ENCODE assay signal across 10 mouse cellular contexts in genomic region chr19:42034146-42034775, GRCm38 (mm10). TPM values are rescaled to one million over a fixed set of nuclear protein-coding genes. Genes with fewer than 3 reads are reported as not detected.
DNase-seq lines count a peak whose midpoint lies in the region; ATAC-seq and TF ChIP-seq lines count a peak whose summit lies in the region.
"Had no signal": no experiment of that assay in that cellular context is flagged by ENCODE, and none has a peak within 500 bp of the region (broad histone marks: within the 10 kb centered on the region; RNA-seq: fewer than 3 reads in every experiment).

No protein-coding gene starts in this region.

- 0 out of 2 replicates have a peak overlapping the region, but pooled peaks have one; percentile 4 for H3K27ac ChIP-seq in heart, embryonic 13.5 days (replicated peaks)
- no peak overlapping the region for H3K27ac ChIP-seq in midbrain, embryonic 11.5 days (ENCODE audit: low read depth, low read length)
- H3K27ac ChIP-seq in midbrain, embryonic 14.5 days (replicated peaks; ENCODE audit: low read depth, low read length), result no peak overlapping the region
- H3K27ac ChIP-seq in embryonic fibroblast, embryonic 13.5 days (ENCODE audit: insufficient read depth, low read length), result peak overlapping the region; percentile 19; the same call in 1 of the 2 replicates
- H3K27ac ChIP-seq in limb, embryonic 15.5 days, result peak overlapping the region; percentile 67

- H3K4me1 ChIP-seq in heart, embryonic 13.5 days, result peaks cover 24% of the 10 kb centered on the region
- no peaks in the 10 kb centered on the region for H3K4me1 ChIP-seq in midbrain, embryonic 11.5 days (ENCODE audit: control insufficient read depth, insufficient read depth, low read length)
- H3K4me1 ChIP-seq in midbrain, embryonic 14.5 days (ENCODE audit: control insufficient read depth, insufficient read depth, low read length), result no peaks in the 10 kb centered on the region
- peaks cover 7% of the 10 kb centered on the region for H3K4me1 ChIP-seq in embryonic fibroblast, embryonic 13.5 days (ENCODE audit: control insufficient read depth, insufficient read depth, low read length)
- peaks cover 25% of the 10 kb centered on the region for H3K4me1 ChIP-seq in limb, embryonic 15.5 days

- H3K4me3 ChIP-seq in heart, embryonic 13.5 days, result no peak overlapping the region
- no peak overlapping the region for H3K4me3 ChIP-seq in midbrain, embryonic 11.5 days (ENCODE audit: low read depth, low read length)
- no peak overlapping the region for H3K4me3 ChIP-seq in midbrain, embryonic 14.5 days (replicated peaks; ENCODE audit: low read depth, low read length)
- no peak overlapping the region for H3K4me3 ChIP-seq in embryonic fibroblast, embryonic 13.5 days (ENCODE audit: insufficient read depth, low read length)
- H3K4me3 ChIP-seq in limb, embryonic 15.5 days, result no peak overlapping the region
- H3K4me3 ChIP-seq: megakaryocyte, embryonic 14.5 days had no signal

- no peak overlapping the region for H3K9ac ChIP-seq in heart, embryonic 13.5 days
- H3K9ac ChIP-seq in midbrain, embryonic 11.5 days (ENCODE audit: low read length), result no peak overlapping the region
- no peak overlapping the region for H3K9ac ChIP-seq in midbrain, embryonic 14.5 days (replicated peaks; ENCODE audit: low read length)
- H3K9ac ChIP-seq in limb, embryonic 15.5 days, result no peak overlapping the region

- H3K4me2 ChIP-seq in heart, embryonic 13.5 days, result no peak overlapping the region
- no peak overlapping the region for H3K4me2 ChIP-seq in midbrain, embryonic 11.5 days
- H3K4me2 ChIP-seq in midbrain, embryonic 14.5 days (ENCODE audit: low read length), result no peak overlapping the region
- H3K4me2 ChIP-seq in limb, embryonic 15.5 days, result no peak overlapping the region

- peaks cover 7% of the 10 kb centered on the region; the same call in 1 of the 2 replicates for H3K27me3 ChIP-seq in heart, embryonic 13.5 days (replicated peaks)
- no peaks in the 10 kb centered on the region for H3K27me3 ChIP-seq in midbrain, embryonic 11.5 days (ENCODE audit: control insufficient read depth, insufficient read depth, low read length)
- no peaks in the 10 kb centered on the region for H3K27me3 ChIP-seq in midbrain, embryonic 14.5 days (ENCODE audit: control insufficient read depth, insufficient read depth, low read length)
- H3K27me3 ChIP-seq in limb, embryonic 15.5 days, result no peaks in the 10 kb centered on the region

- no peak for TF ChIP-seq POLR2A in embryonic fibroblast, embryonic 13.5 days (IDR thresholded peaks at IDR 0.05; ENCODE audit: low read depth, low read length)

- DNase-seq in heart, postnatal 4 days, result no peak
- DNase-seq in midbrain, embryonic 11.5 days (ENCODE audit: low spot score, missing footprints), result peak; percentile 53
- DNase-seq in midbrain, embryonic 14.5 days, result no peak
- DNase-seq in urinary bladder, postnatal 25 days (ENCODE audit: low spot score), result no peak
- DNase-seq: kidney, postnatal 10 days had no signal

- H3K36me3 ChIP-seq in heart, embryonic 13.5 days, result peaks cover 27% of the 10 kb centered on the region
- no peaks in the 10 kb centered on the region for H3K36me3 ChIP-seq in midbrain, embryonic 11.5 days (ENCODE audit: control insufficient read depth, insufficient read depth, low read length)
- H3K36me3 ChIP-seq in midbrain, embryonic 14.5 days (ENCODE audit: control insufficient read depth, insufficient read depth, low read length), result no peaks in the 10 kb centered on the region
- peaks cover 14% of the 10 kb centered on the region for H3K36me3 ChIP-seq in limb, embryonic 15.5 days

- TF ChIP-seq CTCF in embryonic fibroblast, embryonic 13.5 days (IDR thresholded peaks at IDR 0.05; ENCODE audit: borderline replicate concordance, insufficient read depth, low read length), result no peak

- H3K9me3 ChIP-seq in heart, embryonic 13.5 days, result no peaks in the 10 kb centered on the region
- no peaks in the 10 kb centered on the region for H3K9me3 ChIP-seq in midbrain, embryonic 11.5 days (ENCODE audit: control insufficient read depth, low read length)
- H3K9me3 ChIP-seq in midbrain, embryonic 14.5 days (ENCODE audit: control insufficient read depth, low read length), result no peaks in the 10 kb centered on the region
- no peaks in the 10 kb centered on the region for H3K9me3 ChIP-seq in limb, embryonic 15.5 days
- H3K9me3 ChIP-seq: megakaryocyte, embryonic 14.5 days had no signal

- no peak for ATAC-seq in heart, embryonic 13.5 days (ENCODE audit: extremely low read depth, insufficient number of reproducible peaks, low FRiP score, low TSS enrichment)
- no peak for ATAC-seq in midbrain, embryonic 11.5 days (ENCODE audit: low FRiP score)
- ATAC-seq in midbrain, embryonic 14.5 days (ENCODE audit: low FRiP score, low TSS enrichment), result no peak
- ATAC-seq in limb, embryonic 15.5 days (ENCODE audit: insufficient number of reproducible peaks, low FRiP score, low TSS enrichment, low read depth), result no peak

- WGBS in heart, embryonic 13.5 days, result 64% methylated on average over 9 of the region's 9 CpGs
- WGBS in midbrain, embryonic 11.5 days, result 77% methylated on average over 9 of the region's 9 CpGs
- 84% methylated on average over 9 of the region's 9 CpGs for WGBS in midbrain, embryonic 14.5 days
- 44% methylated on average over 9 of the region's 9 CpGs for WGBS in limb, embryonic 15.5 days

RNA-seq across cellular contexts. Expression of gene Ankrd2, which starts 1.5 kb away (rescaled TPM):
- polyA plus RNA-seq in heart, embryonic 13.5 days (2015; fragmentation: Nextera tagmentation; extraction: Ambion mirVana), result not detected in 2 replicates
- under 1 TPM in 1 of 2 experiments, not detected in 1; 0.25 TPM for total RNA-seq in heart, postnatal 4 days (2021)
- polyA plus RNA-seq in midbrain, embryonic 11.5 days (2014; fragmentation: Nextera tagmentation; extraction: Ambion mirVana), result not detected in 2 replicates
- polyA plus RNA-seq in midbrain, embryonic 14.5 days (2014; fragmentation: Nextera tagmentation; extraction: Ambion mirVana), result 0.45 and 1.00 TPM in 2 replicates
- polyA plus RNA-seq in embryonic fibroblast, embryonic 13.5 days (2011; ENCODE audit: insufficient read length, low read depth, missing spikeins), result not detected in 2 replicates
- 0.72 and 3.0 TPM in 2 replicates for polyA plus RNA-seq in limb, embryonic 15.5 days (2015; fragmentation: Nextera tagmentation; extraction: Ambion mirVana)

RNA-seq across cellular contexts. Expression of gene Hoga1, which starts 11.1 kb away (rescaled TPM):
- 0.44 and 1.4 TPM in 2 replicates for polyA plus RNA-seq in heart, embryonic 13.5 days (2015; fragmentation: Nextera tagmentation; extraction: Ambion mirVana)
- total RNA-seq in heart, postnatal 4 days (2021), result 1 to 10 TPM; 2.5 to 2.8 TPM
- 0.80 and 1.2 TPM in 2 replicates for polyA plus RNA-seq in midbrain, embryonic 11.5 days (2014; fragmentation: Nextera tagmentation; extraction: Ambion mirVana)
- polyA plus RNA-seq in midbrain, embryonic 14.5 days (2014; fragmentation: Nextera tagmentation; extraction: Ambion mirVana), result 0.94 and 1.3 TPM in 2 replicates
- polyA plus RNA-seq in embryonic fibroblast, embryonic 13.5 days (2011; ENCODE audit: insufficient read length, low read depth, missing spikeins), result 1.3 and 1.7 TPM in 2 replicates
- 1.0 and 1.8 TPM in 2 replicates for polyA plus RNA-seq in limb, embryonic 15.5 days (2015; fragmentation: Nextera tagmentation; extraction: Ambion mirVana)

RNA-seq across cellular contexts. Expression of gene 4933411K16Rik, which starts 17.8 kb away (rescaled TPM):
- polyA plus RNA-seq in heart, embryonic 13.5 days (2015; fragmentation: Nextera tagmentation; extraction: Ambion mirVana), result not detected in 2 replicates
- total RNA-seq in heart, postnatal 4 days (2021), result under 1 TPM; 0.26 to 0.50 TPM
- polyA plus RNA-seq in midbrain, embryonic 11.5 days (2014; fragmentation: Nextera tagmentation; extraction: Ambion mirVana), result 0.10 TPM in 1 of 2 replicates, not detected in the other
- not detected in 2 replicates for polyA plus RNA-seq in midbrain, embryonic 14.5 days (2014; fragmentation: Nextera tagmentation; extraction: Ambion mirVana)
- 0.51 TPM in 1 of 2 replicates, not detected in the other for polyA plus RNA-seq in embryonic fibroblast, embryonic 13.5 days (2011; ENCODE audit: insufficient read length, low read depth, missing spikeins)
- not detected in 2 replicates for polyA plus RNA-seq in limb, embryonic 15.5 days (2015; fragmentation: Nextera tagmentation; extraction: Ambion mirVana)
- polyA plus RNA-seq: stomach, embryonic 16.5 days had no signal

RNA-seq across cellular contexts. Expression of gene Morn4, which starts 51.9 kb away (rescaled TPM):
- polyA plus RNA-seq in heart, embryonic 13.5 days (2015; fragmentation: Nextera tagmentation; extraction: Ambion mirVana), result 15.2 and 15.3 TPM in 2 replicates
- 10 to 100 TPM in 1 of 2 experiments, 1 to 10 TPM in 1; 8.8 to 10.6 TPM for total RNA-seq in heart, postnatal 4 days (2021)
- polyA plus RNA-seq in midbrain, embryonic 11.5 days (2014; fragmentation: Nextera tagmentation; extraction: Ambion mirVana), result 65.1 and 65.6 TPM in 2 replicates
- polyA plus RNA-seq in midbrain, embryonic 14.5 days (2014; fragmentation: Nextera tagmentation; extraction: Ambion mirVana), result 144 and 145 TPM in 2 replicates
- 8.2 and 9.6 TPM in 2 replicates for polyA plus RNA-seq in embryonic fibroblast, embryonic 13.5 days (2011; ENCODE audit: insufficient read length, low read depth, missing spikeins)
- polyA plus RNA-seq in limb, embryonic 15.5 days (2015; fragmentation: Nextera tagmentation; extraction: Ambion mirVana), result 17.5 and 17.9 TPM in 2 replicates

RNA-seq across cellular contexts. Expression of gene Ubtd1, which starts 52.7 kb away (rescaled TPM):
- polyA plus RNA-seq in heart, embryonic 13.5 days (2015; fragmentation: Nextera tagmentation; extraction: Ambion mirVana), result 12.8 and 14.6 TPM in 2 replicates
- total RNA-seq in heart, postnatal 4 days (2021), result 10 to 100 TPM; 26.4 to 28.3 TPM
- 6.9 and 7.0 TPM in 2 replicates for polyA plus RNA-seq in midbrain, embryonic 11.5 days (2014; fragmentation: Nextera tagmentation; extraction: Ambion mirVana)
- polyA plus RNA-seq in midbrain, embryonic 14.5 days (2014; fragmentation: Nextera tagmentation; extraction: Ambion mirVana), result 6.3 and 6.9 TPM in 2 replicates
- polyA plus RNA-seq in embryonic fibroblast, embryonic 13.5 days (2011; ENCODE audit: insufficient read length, low read depth, missing spikeins), result 29.8 and 39.5 TPM in 2 replicates
- 28.1 and 30.8 TPM in 2 replicates for polyA plus RNA-seq in limb, embryonic 15.5 days (2015; fragmentation: Nextera tagmentation; extraction: Ambion mirVana)

Comparison
In these comparisons a context has a peak if more than half of its experiments do, and no peak if none do; other contexts are left out.
1. H3K27ac ChIP-seq: peak in heart, embryonic 13.5 days (single experiment), embryonic fibroblast, embryonic 13.5 days (single experiment) and limb, embryonic 15.5 days (single experiment); none in midbrain, embryonic 11.5 days (single experiment) and midbrain, embryonic 14.5 days (single experiment).